In genomic region chr11:120136195-120136594, GRCm38 (mm10) we compare ENCODE assay signal across 17 mouse cellular contexts. TPM values are rescaled to one million over a fixed set of nuclear protein-coding genes. Genes with fewer than 3 reads are reported as not detected.
A peak's percentile ranks its signal among the peaks of the same experiment; 100 is the strongest.
DNase-seq lines count a peak whose midpoint lies in the region; ATAC-seq lines count a peak whose summit lies in the region.
"Had no signal": no experiment of that assay in that cellular context is flagged by ENCODE, and none has a peak within 500 bp of the region (broad histone marks: within the 10 kb centered on the region; RNA-seq: fewer than 3 reads in every experiment).

No protein-coding gene starts in this region.

- no peak overlapping the region for H3K4me2 ChIP-seq in heart, embryonic 12.5 days
- no peak overlapping the region for H3K4me2 ChIP-seq in lung, embryonic 15.5 days
- H3K4me2 ChIP-seq in limb, embryonic 11.5 days (ENCODE audit: low read depth, severe bottlenecking), result no peak overlapping the region
- H3K4me2 ChIP-seq in stomach, embryonic 16.5 days (ENCODE audit: low read depth, low read length), result no peak overlapping the region
- H3K4me2 ChIP-seq in neural tube, embryonic 15.5 days, result no peak overlapping the region
- H3K4me2 ChIP-seq: embryonic facial prominence, embryonic 12.5 days; forebrain, embryonic 13.5 days; limb, embryonic 12.5 days; midbrain, embryonic 11.5 days had no signal

- H3K4me3 ChIP-seq in heart, embryonic 12.5 days, result no peak overlapping the region
- H3K4me3 ChIP-seq in lung, embryonic 15.5 days, result no peak overlapping the region
- H3K4me3 ChIP-seq in limb, embryonic 11.5 days (ENCODE audit: low read depth, low read length), result no peak overlapping the region
- no peak overlapping the region for H3K4me3 ChIP-seq in stomach, embryonic 16.5 days (replicated peaks; ENCODE audit: low read length)
- no peak overlapping the region for H3K4me3 ChIP-seq in neural tube, embryonic 15.5 days (replicated peaks)
- H3K4me3 ChIP-seq: embryonic facial prominence, embryonic 12.5 days; forebrain, embryonic 13.5 days; limb, embryonic 12.5 days had no signal

- H3K4me1 ChIP-seq in heart, embryonic 12.5 days (replicated peaks), result peaks cover 66% of the 10 kb centered on the region
- peaks cover 42% of the 10 kb centered on the region for H3K4me1 ChIP-seq in lung, embryonic 15.5 days
- peaks cover 6% of the 10 kb centered on the region; the same call in 1 of the 2 replicates for H3K4me1 ChIP-seq in limb, embryonic 11.5 days (ENCODE audit: control insufficient read depth, insufficient read depth, low read length)
- H3K4me1 ChIP-seq in stomach, embryonic 16.5 days (ENCODE audit: control insufficient read depth, insufficient read depth, low read length), result peaks cover 33% of the 10 kb centered on the region
- peaks cover 23% of the 10 kb centered on the region for H3K4me1 ChIP-seq in neural tube, embryonic 15.5 days

- peak overlapping the region; percentile 87 for H3K27ac ChIP-seq in heart, embryonic 12.5 days (ENCODE audit: poor library complexity, severe bottlenecking)
- peak overlapping the region; percentile 84 for H3K27ac ChIP-seq in lung, embryonic 15.5 days
- no peak overlapping the region for H3K27ac ChIP-seq in limb, embryonic 11.5 days (replicated peaks; ENCODE audit: low read depth, low read length)
- H3K27ac ChIP-seq in stomach, embryonic 16.5 days (ENCODE audit: low read length), result peak overlapping the region; percentile 58
- no peak overlapping the region for H3K27ac ChIP-seq in neural tube, embryonic 15.5 days (replicated peaks)
- H3K27ac ChIP-seq: embryonic facial prominence, embryonic 12.5 days; forebrain, embryonic 13.5 days; limb, embryonic 12.5 days had no signal

- peaks cover 35% of the 10 kb centered on the region for H3K36me3 ChIP-seq in heart, embryonic 12.5 days
- H3K36me3 ChIP-seq in lung, embryonic 15.5 days, result peaks cover 26% of the 10 kb centered on the region; the same call in 1 of the 2 replicates
- peaks cover 4% of the 10 kb centered on the region for H3K36me3 ChIP-seq in limb, embryonic 11.5 days (ENCODE audit: control insufficient read depth, insufficient read depth, low read length)
- H3K36me3 ChIP-seq in stomach, embryonic 16.5 days (ENCODE audit: control insufficient read depth, insufficient read depth, low read length), result peaks cover 3% of the 10 kb centered on the region; the same call in 1 of the 2 replicates
- peaks cover 35% of the 10 kb centered on the region for H3K36me3 ChIP-seq in neural tube, embryonic 15.5 days

- no peak overlapping the region for H3K9ac ChIP-seq in heart, embryonic 12.5 days
- H3K9ac ChIP-seq in lung, embryonic 15.5 days, result no peak overlapping the region
- 0 out of 2 replicates have a peak overlapping the region, but pooled peaks have one; percentile 4 for H3K9ac ChIP-seq in limb, embryonic 11.5 days (ENCODE audit: low read length)
- peak overlapping the region; percentile 2; the same call in 1 of the 2 replicates for H3K9ac ChIP-seq in stomach, embryonic 16.5 days (ENCODE audit: low read length)
- H3K9ac ChIP-seq in neural tube, embryonic 15.5 days (replicated peaks), result no peak overlapping the region
- H3K9ac ChIP-seq: embryonic facial prominence, embryonic 12.5 days; forebrain, embryonic 13.5 days; limb, embryonic 12.5 days had no signal

- 85% methylated on average over 8 of the region's 8 CpGs for WGBS in heart, embryonic 12.5 days
- 69% methylated on average over 8 of the region's 8 CpGs for WGBS in lung, embryonic 15.5 days
- 88% methylated on average over 8 of the region's 8 CpGs for WGBS in limb, embryonic 11.5 days
- WGBS in stomach, embryonic 16.5 days, result 66% methylated on average over 8 of the region's 8 CpGs
- 73% methylated on average over 8 of the region's 8 CpGs for WGBS in neural tube, embryonic 15.5 days

- DNase-seq in heart, postnatal 25 days (ENCODE audit: low spot score), result no peak
- no peak for DNase-seq in lung, postnatal 36 days
- DNase-seq in limb, embryonic 11.5 days (ENCODE audit: low spot score), result no peak
- DNase-seq in layer of hippocampus, adult 8-10 months (ENCODE audit: low spot score in 2 of 2), result no peak
- DNase-seq: B cell, adult 2 months; cerebellum, postnatal 14 days; gastrocnemius, postnatal 10 days; kidney, adult 2 months; spleen, adult 18-20 months had no signal

- ATAC-seq in heart, embryonic 12.5 days (ENCODE audit: insufficient number of reproducible peaks, low FRiP score), result no peak
- no peak for ATAC-seq in lung, embryonic 15.5 days (ENCODE audit: borderline replicate concordance, extremely low read depth, low FRiP score, low TSS enrichment)
- ATAC-seq in limb, embryonic 11.5 days (ENCODE audit: insufficient number of reproducible peaks, low FRiP score, low TSS enrichment, low read depth), result no peak
- ATAC-seq in stomach, embryonic 16.5 days (ENCODE audit: insufficient read depth, low FRiP score), result no peak; the same call in 1 of the 2 replicates
- no peak; the same call in 1 of the 2 replicates for ATAC-seq in neural tube, embryonic 15.5 days (ENCODE audit: low FRiP score)
- ATAC-seq: forebrain, embryonic 13.5 days had no signal

- intact Hi-C loops in heart, postnatal 25 days (cut with DNase I), result no loop called here

- no peaks in the 10 kb centered on the region for H3K9me3 ChIP-seq in heart, embryonic 12.5 days (replicated peaks)
- no peaks in the 10 kb centered on the region for H3K9me3 ChIP-seq in lung, embryonic 15.5 days
- no peaks in the 10 kb centered on the region for H3K9me3 ChIP-seq in limb, embryonic 11.5 days (ENCODE audit: control insufficient read depth, low read length)
- no peaks in the 10 kb centered on the region for H3K9me3 ChIP-seq in stomach, embryonic 16.5 days (replicated peaks; ENCODE audit: control insufficient read depth, low read length)
- H3K9me3 ChIP-seq in neural tube, embryonic 15.5 days (replicated peaks), result no peaks in the 10 kb centered on the region
- H3K9me3 ChIP-seq: embryonic facial prominence, embryonic 12.5 days; forebrain, embryonic 13.5 days; limb, embryonic 12.5 days had no signal

- no peaks in the 10 kb centered on the region for H3K27me3 ChIP-seq in heart, embryonic 12.5 days (replicated peaks)
- H3K27me3 ChIP-seq in lung, embryonic 15.5 days, result no peaks in the 10 kb centered on the region
- H3K27me3 ChIP-seq in limb, embryonic 11.5 days (ENCODE audit: control insufficient read depth, insufficient read depth, low read length), result no peaks in the 10 kb centered on the region
- H3K27me3 ChIP-seq in stomach, embryonic 16.5 days (ENCODE audit: control insufficient read depth, insufficient read depth, low read length), result no peaks in the 10 kb centered on the region
- no peaks in the 10 kb centered on the region for H3K27me3 ChIP-seq in neural tube, embryonic 15.5 days (replicated peaks)
- H3K27me3 ChIP-seq: embryonic facial prominence, embryonic 12.5 days; forebrain, embryonic 13.5 days; limb, embryonic 12.5 days had no signal

RNA-seq across cellular contexts. Expression of gene Slc38a10, which starts 15.0 kb away (rescaled TPM):
- 114 and 117 TPM in 2 replicates for polyA plus RNA-seq in heart, embryonic 12.5 days (2016; fragmentation: Nextera tagmentation; extraction: Ambion mirVana)
- 10 to 100 TPM; 75.9 to 78.0 TPM for total RNA-seq in heart, postnatal 25 days (2021)
- polyA plus RNA-seq in lung, embryonic 15.5 days (2015; fragmentation: Nextera tagmentation; extraction: Ambion mirVana), result 91.2 and 92.1 TPM in 2 replicates
- polyA plus RNA-seq in limb, embryonic 11.5 days (2014; fragmentation: Nextera tagmentation; extraction: Ambion mirVana), result 46.1 and 53.2 TPM in 2 replicates
- 95.9 and 99.2 TPM in 2 replicates for polyA plus RNA-seq in stomach, embryonic 16.5 days (2015; fragmentation: Nextera tagmentation; extraction: Ambion mirVana)
- total RNA-seq in layer of hippocampus, adult 8-10 months (2022), result 10 to 100 TPM; 83.1 to 95.2 (median 88.8) TPM
- 107 and 112 TPM in 2 replicates for polyA plus RNA-seq in neural tube, embryonic 15.5 days (2015; fragmentation: Nextera tagmentation; extraction: Ambion mirVana)

RNA-seq across cellular contexts. Expression of gene Ndufaf8, which starts 37.5 kb away (rescaled TPM):
- 73.9 and 79.2 TPM in 2 replicates for polyA plus RNA-seq in heart, embryonic 12.5 days (2016; fragmentation: Nextera tagmentation; extraction: Ambion mirVana)
- total RNA-seq in heart, postnatal 25 days (2021), result 10 to 100 TPM; 67.1 to 69.7 TPM
- polyA plus RNA-seq in lung, embryonic 15.5 days (2015; fragmentation: Nextera tagmentation; extraction: Ambion mirVana), result 68.0 and 75.9 TPM in 2 replicates
- polyA plus RNA-seq in limb, embryonic 11.5 days (2014; fragmentation: Nextera tagmentation; extraction: Ambion mirVana), result 71.3 and 71.4 TPM in 2 replicates
- 69.2 and 69.3 TPM in 2 replicates for polyA plus RNA-seq in stomach, embryonic 16.5 days (2015; fragmentation: Nextera tagmentation; extraction: Ambion mirVana)
- 10 to 100 TPM; 17.8 to 46.9 (median 30.6) TPM for total RNA-seq in layer of hippocampus, adult 8-10 months (2022)
- polyA plus RNA-seq in neural tube, embryonic 15.5 days (2015; fragmentation: Nextera tagmentation; extraction: Ambion mirVana), result 49.4 and 64.3 TPM in 2 replicates

RNA-seq across cellular contexts. Expression of gene Tepsin, which starts 37.7 kb away (rescaled TPM):
- 15.5 and 16.8 TPM in 2 replicates for polyA plus RNA-seq in heart, embryonic 12.5 days (2016; fragmentation: Nextera tagmentation; extraction: Ambion mirVana)
- total RNA-seq in heart, postnatal 25 days (2021), result 1 to 10 TPM; 7.4 to 8.2 TPM
- 12.2 and 14.2 TPM in 2 replicates for polyA plus RNA-seq in lung, embryonic 15.5 days (2015; fragmentation: Nextera tagmentation; extraction: Ambion mirVana)
- polyA plus RNA-seq in limb, embryonic 11.5 days (2014; fragmentation: Nextera tagmentation; extraction: Ambion mirVana), result 16.9 and 18.6 TPM in 2 replicates
- 19.2 and 21.2 TPM in 2 replicates for polyA plus RNA-seq in stomach, embryonic 16.5 days (2015; fragmentation: Nextera tagmentation; extraction: Ambion mirVana)
- total RNA-seq in layer of hippocampus, adult 8-10 months (2022), result 10 to 100 TPM; 17.7 to 18.2 (median 18.0) TPM
- 22.3 and 23.9 TPM in 2 replicates for polyA plus RNA-seq in neural tube, embryonic 15.5 days (2015; fragmentation: Nextera tagmentation; extraction: Ambion mirVana)

RNA-seq across cellular contexts. Expression of gene Cep131, which starts 49.6 kb away (rescaled TPM):
- 18.7 and 19.2 TPM in 2 replicates for polyA plus RNA-seq in heart, embryonic 12.5 days (2016; fragmentation: Nextera tagmentation; extraction: Ambion mirVana)
- 1 to 10 TPM; 9.3 to 9.7 TPM for total RNA-seq in heart, postnatal 25 days (2021)
- 22.0 and 28.8 TPM in 2 replicates for polyA plus RNA-seq in lung, embryonic 15.5 days (2015; fragmentation: Nextera tagmentation; extraction: Ambion mirVana)
- 30.5 and 33.7 TPM in 2 replicates for polyA plus RNA-seq in limb, embryonic 11.5 days (2014; fragmentation: Nextera tagmentation; extraction: Ambion mirVana)
- polyA plus RNA-seq in stomach, embryonic 16.5 days (2015; fragmentation: Nextera tagmentation; extraction: Ambion mirVana), result 11.8 and 12.0 TPM in 2 replicates
- total RNA-seq in layer of hippocampus, adult 8-10 months (2022), result 10 to 100 TPM; 34.0 to 41.5 (median 35.9) TPM
- 26.0 and 27.2 TPM in 2 replicates for polyA plus RNA-seq in neural tube, embryonic 15.5 days (2015; fragmentation: Nextera tagmentation; extraction: Ambion mirVana)

Comparison
In these comparisons a context has a peak if more than half of its experiments do, and no peak if none do; other contexts are left out.
1. H3K27ac ChIP-seq: peak in heart, embryonic 12.5 days (single experiment), lung, embryonic 15.5 days (single experiment) and stomach, embryonic 16.5 days (single experiment); none in limb, embryonic 11.5 days (single experiment) and neural tube, embryonic 15.5 days (single experiment).
2. H3K9ac ChIP-seq: peak in limb, embryonic 11.5 days (single experiment) and stomach, embryonic 16.5 days (single experiment); none in heart, embryonic 12.5 days (single experiment), lung, embryonic 15.5 days (single experiment) and neural tube, embryonic 15.5 days (single experiment).